Mouse (Mus musculus) macrophage (primary cell): ENCODE data around the gene Shb. TPM values are rescaled to one million over a fixed set of nuclear protein-coding genes. Genes with fewer than 3 reads are reported as not detected.
A peak's percentile ranks its signal among the peaks of the same experiment; 100 is the strongest.

Experiments
- H3K27ac ChIP-seq: fragments of 350-480 bp; formaldehyde crosslinking; 2 replicates; pipeline ENCODE4 v1.9.0; 2021
- H3K36me3 ChIP-seq: fragments of 350-480 bp; formaldehyde crosslinking; 2 replicates; pipeline ENCODE4 v1.9.0; 2021; ENCODE audit errors: inconsistent target
- H3K4me3 ChIP-seq: fragments of 350-480 bp; formaldehyde crosslinking; 2 replicates; pipeline ENCODE4 v1.9.0; 2021; ENCODE audit errors: inconsistent target
- H3K79me2 ChIP-seq: fragments of 350-480 bp; formaldehyde crosslinking; 2 replicates; pipeline ENCODE4 v1.9.0; 2021; ENCODE audit errors: inconsistent target
- WGBS: methylation state at CpG from one replicate; pipeline ENCODE4 v1.1.7; 2026; ENCODE audit warnings: inconsistent platforms; ENCODE audit not compliant: missing documents; 5-methylcytosine and 5-hydroxymethylcytosine counted together
- polyA plus RNA-seq: library from polyadenylated mRNA; stranded (reverse); fragments of 250-400 nt; gene quantifications from 3 replicates; pipeline ENCODE4 v1.2.4, GENCODE M21; 2018; ENCODE audit warnings: inconsistent platforms

Gene Shb
- polyA plus RNA-seq, 1 experiment from 2014 or later: 3.2 TPM

DNA sequence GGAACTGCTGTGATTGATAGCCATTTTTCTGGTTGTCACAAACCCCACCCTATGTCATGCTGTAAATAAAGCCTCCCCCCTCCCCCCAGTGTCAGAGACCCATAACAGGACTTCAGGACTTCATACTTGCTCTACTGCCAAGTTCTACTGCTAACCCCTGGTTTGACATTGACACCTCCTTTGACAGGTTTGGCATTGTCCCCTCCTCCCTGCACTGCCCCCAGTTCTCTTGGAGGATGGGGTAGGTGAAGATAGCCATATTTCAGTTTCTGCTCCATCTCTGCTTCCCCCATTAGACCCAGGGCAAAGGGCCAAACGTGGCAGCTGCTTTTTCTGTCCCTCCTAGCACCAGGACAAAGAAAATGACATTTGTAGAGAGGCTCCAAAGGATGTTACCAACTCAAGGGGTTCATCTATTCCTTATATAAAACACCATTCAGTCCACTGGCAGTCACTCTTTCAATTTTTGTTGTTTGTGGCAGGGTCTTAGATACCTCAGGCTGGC lies 1.2 kb upstream of the Shb start:
- H3K27ac ChIP-seq: no peak overlapping the region
- H3K4me3 ChIP-seq: no peak overlapping the region
- 50% methylated on average over 1 of the region's 1 CpGs for WGBS
- H3K36me3 ChIP-seq: no peaks in the 10 kb centered on the region
- H3K79me2 ChIP-seq: no peaks in the 10 kb centered on the region

DNA sequence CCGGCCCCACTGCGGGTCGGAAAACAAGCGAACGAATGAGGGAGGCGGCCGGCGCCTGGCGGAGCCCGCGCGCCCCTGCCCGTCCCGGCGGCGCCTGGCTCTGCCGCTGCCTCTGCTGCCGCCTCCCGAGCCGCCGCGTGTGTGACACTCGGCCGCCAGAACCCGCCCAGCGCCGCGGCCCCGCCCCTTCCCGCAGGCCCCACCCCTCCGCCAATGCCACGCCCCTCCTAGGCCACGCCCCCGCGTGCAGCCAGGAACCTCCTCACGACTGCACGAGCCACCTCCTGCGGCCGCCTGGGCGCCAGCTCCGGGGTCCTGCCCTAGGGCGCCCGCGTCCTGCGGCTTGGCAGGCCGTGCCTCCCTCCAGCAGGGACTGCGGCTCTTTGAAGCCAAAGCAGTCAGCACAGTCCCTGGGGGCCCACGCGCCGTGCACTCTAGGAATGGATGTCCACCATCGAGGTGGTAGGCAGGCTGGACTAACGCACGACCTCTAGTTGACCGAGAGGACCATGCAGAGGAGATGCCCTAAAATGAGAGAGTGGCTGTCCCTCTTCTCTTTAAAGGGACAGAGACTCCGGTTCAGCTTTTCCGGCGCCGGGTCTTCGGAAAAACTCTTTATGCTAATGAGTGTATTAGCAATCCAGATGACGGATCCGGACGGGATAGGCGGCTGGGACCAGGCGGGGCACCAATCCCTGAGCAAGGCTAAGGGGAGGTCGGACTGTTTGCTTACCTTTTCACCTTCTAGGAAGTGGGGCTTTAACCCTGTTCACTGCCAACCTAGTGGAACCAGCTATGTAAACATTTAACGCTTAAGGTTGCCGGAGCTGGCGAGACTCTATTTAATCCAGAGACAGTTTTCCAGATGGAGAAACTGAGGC lies 1.4 kb downstream of the Shb start:
- no peaks in the 10 kb centered on the region for H3K79me2 ChIP-seq
- no peaks in the 10 kb centered on the region for H3K36me3 ChIP-seq
- H3K27ac ChIP-seq: peak overlapping the region; percentile 34
- WGBS: 1% methylated on average over 68 of the region's 68 CpGs
- H3K4me3 ChIP-seq: peak overlapping the region; percentile 23

GRCm38 (mm10) chr4:45529986-45530597 lies 2.2 kb downstream of the Shb start:
- Histone ChIP-seq H3K4me3 (no peak overlapping the region), H3K36me3 (no peaks in the 10 kb centered on the region), H3K79me2 (no peaks in the 10 kb centered on the region), H3K27ac (no peak overlapping the region)
- WGBS: under 1% methylated on average over 86 of the region's 89 CpGs

DNA sequence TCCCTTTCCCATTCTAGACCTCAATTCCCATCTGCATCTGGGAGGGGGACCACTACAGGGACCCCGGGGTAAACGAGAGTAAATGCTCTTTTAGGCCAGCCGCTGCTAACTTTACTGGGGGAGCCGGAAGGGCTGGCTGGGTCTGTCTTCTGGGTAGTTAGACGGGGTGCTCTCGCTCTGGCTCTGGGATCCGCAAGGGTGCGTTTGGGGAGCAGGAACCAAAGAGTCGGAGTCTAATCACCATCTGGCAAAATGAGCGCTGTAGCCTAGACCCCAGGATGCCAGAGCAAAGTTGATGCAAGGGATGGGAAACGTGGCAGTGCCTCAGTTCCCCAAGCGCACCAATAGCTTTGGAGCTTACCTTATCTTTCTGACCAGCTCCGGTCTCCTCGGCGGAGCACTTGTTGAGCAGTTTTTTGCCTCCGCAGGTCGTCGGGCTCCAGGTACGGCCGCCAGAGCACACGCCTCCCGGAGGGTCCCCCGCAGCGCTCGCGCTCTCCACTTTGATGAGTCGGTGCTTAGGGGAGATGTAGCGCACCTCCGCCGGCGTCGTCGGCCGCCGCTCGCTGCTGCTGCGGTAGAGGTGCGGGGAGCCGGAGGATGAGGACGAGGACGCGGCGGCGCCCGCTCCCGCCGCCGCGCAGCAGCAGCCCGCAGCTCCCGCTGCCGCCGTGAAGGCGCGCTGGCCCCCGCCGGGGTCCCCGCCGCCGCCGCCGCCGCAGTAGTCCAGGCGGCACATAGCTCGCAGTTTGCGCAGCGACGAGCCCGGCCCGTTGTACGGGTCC lies 2.9 kb downstream of the Shb start:
- H3K4me3 ChIP-seq: no peak overlapping the region
- WGBS: 5% methylated on average over 62 of the region's 71 CpGs
- no peak overlapping the region for H3K27ac ChIP-seq
- H3K79me2 ChIP-seq: no peaks in the 10 kb centered on the region
- H3K36me3 ChIP-seq: no peaks in the 10 kb centered on the region

GRCm38 (mm10) chr4:45528355-45529198 lies 3.7 kb downstream of the Shb start:
- Histone ChIP-seq H3K36me3 (no peaks in the 10 kb centered on the region), H3K27ac (no peak overlapping the region), H3K79me2 (no peaks in the 10 kb centered on the region), H3K4me3 (no peak overlapping the region)
- 62% methylated on average over 21 of the region's 21 CpGs for WGBS

DNA sequence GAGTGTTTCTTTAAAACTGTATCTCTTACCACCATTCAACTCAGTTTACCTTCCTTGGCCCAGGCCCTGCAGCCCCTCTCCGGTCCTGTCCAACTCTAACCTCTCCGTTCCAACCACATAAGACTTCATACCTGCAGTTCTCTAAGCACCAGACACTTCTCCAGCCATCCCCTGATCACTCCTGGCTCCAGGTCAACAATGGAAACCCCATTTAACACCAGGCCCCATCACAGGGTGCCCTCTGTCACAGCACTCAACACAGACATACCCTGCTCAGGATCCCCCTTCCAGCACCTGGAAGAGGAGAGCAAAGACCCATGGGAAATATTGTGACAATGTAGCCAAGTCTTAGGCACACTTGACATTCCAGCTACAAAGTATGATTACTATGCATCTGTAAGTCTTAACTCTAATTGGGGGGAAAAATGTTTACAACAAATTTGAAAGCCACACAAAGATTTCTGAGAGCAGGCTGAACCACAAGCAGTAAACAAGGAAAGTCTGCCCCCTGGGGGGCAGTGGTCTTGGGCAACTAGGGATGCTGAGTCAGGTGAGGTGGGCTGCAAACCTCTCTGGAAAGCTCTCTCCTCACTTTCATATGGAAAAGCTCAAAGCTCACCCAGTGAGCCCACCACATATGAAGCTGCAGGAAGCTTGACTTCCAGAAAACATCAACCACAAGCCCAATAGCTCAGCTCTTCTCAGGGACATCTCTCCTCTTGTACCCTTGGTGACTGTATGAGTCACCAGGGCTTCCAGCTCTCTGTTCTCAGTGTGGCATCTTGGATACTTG lies 4.5 kb downstream of the Shb start:
- Histone ChIP-seq H3K79me2 (no peaks in the 10 kb centered on the region), H3K36me3 (no peaks in the 10 kb centered on the region), H3K27ac (no peak overlapping the region), H3K4me3 (no peak overlapping the region)
- 89% methylated on average over 2 of the region's 2 CpGs for WGBS

- no peak overlapping the region for H3K27ac ChIP-seq
- no peaks in the 10 kb centered on the region for H3K36me3 ChIP-seq
- no peak overlapping the region for H3K4me3 ChIP-seq
- H3K79me2 ChIP-seq: no peaks in the 10 kb centered on the region
- 94% methylated on average over 2 of the region's 2 CpGs for WGBS
Measured at GRCm38 (mm10) chr4:45526846-45527561, 5.3 kb downstream of the Shb start.

DNA sequence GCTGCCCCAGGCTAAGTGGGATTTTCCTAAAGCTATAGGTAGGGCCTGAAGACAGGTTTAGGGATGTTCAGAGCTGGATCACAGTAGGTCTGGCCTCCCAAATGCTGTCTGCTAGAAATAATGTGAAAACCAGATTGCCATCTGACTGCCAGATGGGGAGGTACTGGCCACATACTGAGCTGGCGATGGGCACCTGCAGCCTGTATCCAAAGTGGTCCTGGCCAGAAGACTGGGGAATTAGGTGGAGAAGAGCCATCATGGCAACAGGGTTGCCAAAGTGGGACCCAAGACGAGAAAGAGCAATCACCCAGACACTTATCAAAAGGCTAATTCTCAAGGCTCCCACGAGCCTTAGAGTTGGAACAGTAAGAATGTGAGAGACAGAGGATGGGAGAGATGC lies 6.1 kb downstream of the Shb start:
- no peaks in the 10 kb centered on the region for H3K79me2 ChIP-seq
- no peak overlapping the region for H3K27ac ChIP-seq
- WGBS: 92% methylated on average over 3 of the region's 3 CpGs
- H3K36me3 ChIP-seq: no peaks in the 10 kb centered on the region
- H3K4me3 ChIP-seq: no peak overlapping the region

DNA sequence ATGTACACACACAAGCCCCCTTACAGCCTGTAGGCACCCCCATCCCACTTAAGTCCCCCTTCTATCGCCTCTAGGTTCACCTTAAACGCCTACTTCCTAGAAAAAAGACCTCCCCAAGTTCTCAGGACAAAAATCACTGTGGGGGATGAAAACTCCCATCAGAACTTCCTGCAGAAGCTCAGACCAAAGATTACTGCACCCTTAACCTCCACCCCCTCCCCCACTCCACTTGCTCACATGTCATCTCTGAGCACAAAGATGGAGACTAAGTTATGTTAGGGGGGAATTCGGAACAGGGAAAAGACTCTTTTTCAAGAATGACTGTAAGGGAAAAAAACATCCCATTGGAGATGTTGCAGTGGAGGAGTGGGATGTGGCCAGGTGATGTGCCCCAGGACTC lies 6.7 kb downstream of the Shb start:
- 91% methylated on average over 3 of the region's 3 CpGs for WGBS
- H3K79me2 ChIP-seq: no peaks in the 10 kb centered on the region
- H3K4me3 ChIP-seq: no peak overlapping the region
- no peak overlapping the region for H3K27ac ChIP-seq
- no peaks in the 10 kb centered on the region for H3K36me3 ChIP-seq

DNA sequence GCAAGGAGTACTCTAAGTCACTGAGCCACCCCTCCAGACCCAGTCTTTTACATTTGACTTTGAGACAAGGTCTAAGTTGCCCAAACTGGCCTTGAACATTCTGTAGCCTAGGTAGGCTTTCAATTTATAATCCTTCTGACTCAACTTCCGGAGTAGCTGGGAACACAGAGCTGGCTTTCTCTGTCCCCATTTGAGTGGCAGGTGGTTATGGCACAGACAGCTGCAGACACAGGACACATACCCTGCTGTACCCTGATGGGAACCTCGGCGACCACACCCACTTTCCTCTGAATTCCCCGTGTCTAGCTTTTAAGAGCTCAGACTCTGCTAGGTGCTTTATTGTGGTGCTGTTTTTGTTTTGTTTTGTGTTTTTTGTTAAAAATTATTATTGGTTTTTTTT lies 7.7 kb downstream of the Shb start:
- H3K4me3 ChIP-seq: no peak overlapping the region
- no peak overlapping the region for H3K27ac ChIP-seq
- H3K79me2 ChIP-seq: no peaks in the 10 kb centered on the region
- H3K36me3 ChIP-seq: no peaks in the 10 kb centered on the region
- 93% methylated on average over 4 of the region's 4 CpGs for WGBS

GRCm38 (mm10) chr4:45523360-45523759 lies 8.9 kb downstream of the Shb start:
- 95% methylated on average over 6 of the region's 6 CpGs for WGBS
- Histone ChIP-seq H3K27ac (no peak overlapping the region), H3K4me3 (no peak overlapping the region), H3K79me2 (no peaks in the 10 kb centered on the region), H3K36me3 (no peaks in the 10 kb centered on the region)

DNA sequence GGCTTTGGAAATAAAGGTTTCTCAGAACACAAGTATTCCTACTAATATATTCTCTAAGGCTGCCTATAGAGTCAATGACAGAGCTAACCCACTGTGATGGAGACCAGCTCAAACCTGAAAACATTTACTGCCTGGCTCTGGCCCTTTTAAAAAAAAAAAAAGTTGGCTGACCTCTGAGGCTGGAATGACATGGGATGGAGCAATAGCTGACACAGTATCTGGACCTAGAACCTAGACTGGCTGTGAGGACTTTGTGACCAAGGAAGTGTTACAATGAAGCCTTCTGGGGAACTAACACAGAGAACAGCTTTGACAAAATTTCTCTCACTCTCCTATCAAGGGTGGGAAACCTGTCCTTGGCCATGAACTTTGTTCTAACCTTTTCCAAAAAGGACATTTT lies 9.3 kb downstream of the Shb start:
- no peaks in the 10 kb centered on the region for H3K36me3 ChIP-seq
- no peak overlapping the region for H3K27ac ChIP-seq
- no peak overlapping the region for H3K4me3 ChIP-seq
- H3K79me2 ChIP-seq: no peaks in the 10 kb centered on the region

DNA sequence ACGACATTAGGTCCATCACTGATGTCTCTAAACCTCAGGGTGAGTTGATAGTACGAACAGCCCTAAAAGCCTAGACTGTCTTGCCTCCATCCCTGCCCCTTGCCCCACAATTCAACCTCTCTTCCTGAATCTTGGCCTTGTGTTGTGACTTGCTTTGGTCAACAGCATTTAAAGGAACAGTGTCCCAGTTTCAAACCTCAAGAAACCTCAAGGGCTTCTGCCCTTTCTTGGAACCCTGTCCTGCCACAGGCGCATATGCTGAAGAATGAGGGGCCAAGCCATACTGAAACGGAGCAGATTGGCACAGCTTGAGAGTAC lies 9.7 kb downstream of the Shb start:
- Histone ChIP-seq H3K27ac (no peak overlapping the region), H3K79me2 (no peaks in the 10 kb centered on the region), H3K4me3 (no peak overlapping the region), H3K36me3 (no peaks in the 10 kb centered on the region)
- WGBS: 94% methylated on average over 4 of the region's 4 CpGs
